Comparison of ENCODE assay signal across 8 mouse cellular contexts in genomic region chr5:124530655-124531582, GRCm38 (mm10). TPM values are rescaled to one million over a fixed set of nuclear protein-coding genes. Genes with fewer than 3 reads are reported as not detected.
DNase-seq lines count a peak whose midpoint lies in the region; ATAC-seq and TF ChIP-seq lines count a peak whose summit lies in the region.

TSS of gene Rilpl1 (minus strand) at chr5:124531391.

- H3K4me1 ChIP-seq in forebrain, postnatal 0 days (ENCODE audit: insufficient read depth): peaks cover 11% of the 10 kb centered on the region
- peaks cover 42% of the 10 kb centered on the region for H3K4me1 ChIP-seq in lung, embryonic 15.5 days

- intact Hi-C loops in heart, postnatal 36 days (cut with DNase I): loop anchor here (2.0 kb wide), 2 partner anchors 32 to 48 kb away; partner anchors contain the start of gene Snrnp35

- H3K36me3 ChIP-seq in forebrain, postnatal 0 days (ENCODE audit: insufficient read depth): no peaks in the 10 kb centered on the region
- H3K36me3 ChIP-seq in lung, embryonic 15.5 days: no peaks in the 10 kb centered on the region

- H3K4me3 ChIP-seq in forebrain, postnatal 0 days (ENCODE audit: low read depth, low read length): peak within 1 kb of the TSS; percentile 69
- peak within 1 kb of the TSS; percentile 78 for H3K4me3 ChIP-seq in lung, embryonic 15.5 days

- peak within 1 kb of the TSS; percentile 62 for H3K27ac ChIP-seq in forebrain, postnatal 0 days (ENCODE audit: low read depth, low read length)
- H3K27ac ChIP-seq in lung, embryonic 15.5 days: peak within 1 kb of the TSS; percentile 75

- H3K27me3 ChIP-seq in forebrain, postnatal 0 days (ENCODE audit: insufficient read depth, low read length): no peaks in the 10 kb centered on the region
- H3K27me3 ChIP-seq in lung, embryonic 15.5 days: no peaks in the 10 kb centered on the region

- TF ChIP-seq CTCF in forebrain, postnatal 0 days (IDR thresholded peaks at IDR 0.05; ENCODE audit: low read depth): peak; percentile 11; the same call in 1 of the 2 replicates

- no peaks in the 10 kb centered on the region for H3K9me3 ChIP-seq in forebrain, postnatal 0 days (ENCODE audit: low read length)
- no peaks in the 10 kb centered on the region for H3K9me3 ChIP-seq in lung, embryonic 15.5 days

- ATAC-seq in forebrain, postnatal 0 days: peak; percentile 96
- peak; percentile 90 for ATAC-seq in lung, embryonic 15.5 days (ENCODE audit: borderline replicate concordance, extremely low read depth, low FRiP score, low TSS enrichment)

- under 1% methylated on average over 89 of the region's 96 CpGs for WGBS in forebrain, postnatal 0 days
- WGBS in lung, embryonic 15.5 days: under 1% methylated on average over 93 of the region's 96 CpGs

- peak within 1 kb of the TSS; percentile 78 for H3K4me2 ChIP-seq in forebrain, postnatal 0 days (ENCODE audit: low read depth)
- H3K4me2 ChIP-seq in lung, embryonic 15.5 days: peak within 1 kb of the TSS; percentile 88

- H3K9ac ChIP-seq in forebrain, postnatal 0 days: peak within 1 kb of the TSS; percentile 65
- H3K9ac ChIP-seq in lung, embryonic 15.5 days: peak within 1 kb of the TSS; percentile 62

- peak; percentile 71 for DNase-seq in ES-CJ7 (ENCODE audit: low read depth, low spot score)
- peak; percentile 67 for DNase-seq in cerebellum, adult 11 months
- DNase-seq in forebrain, postnatal 0 days: peak; percentile 86
- peak; percentile 86 to 90 for DNase-seq in heart, postnatal 36 days
- peak; percentile 68 to 71 for DNase-seq in layer of hippocampus, adult 8-10 months (ENCODE audit: low spot score in 2 of 2)
- DNase-seq in ovary, postnatal 14 days (ENCODE audit: low spot score): peak; percentile 68
- DNase-seq in thymus, postnatal 4 days: peak; percentile 91

RNA-seq across cellular contexts. Expression of gene Rilpl1, which starts in this region (rescaled TPM):
- total RNA-seq in forebrain, postnatal 0 days (2014; rRNA removed): 11.8 and 14.4 TPM in 2 replicates
- polyA plus RNA-seq in forebrain, postnatal 0 days (2015; fragmentation: Nextera tagmentation; extraction: Ambion mirVana): 9.0 and 10.0 TPM in 2 replicates
- 100 to 1,000 TPM; 209 to 229 TPM for total RNA-seq in heart, postnatal 36 days (2021)
- total RNA-seq in layer of hippocampus, adult 8-10 months (2022): 10 to 100 TPM; 67.1 to 69.2 (median 68.8) TPM
- polyA plus RNA-seq in lung, embryonic 15.5 days (2015; fragmentation: Nextera tagmentation; extraction: Ambion mirVana): 20.7 and 20.8 TPM in 2 replicates

Comparison
In these comparisons a context has a peak if more than half of its experiments do, and no peak if none do; other contexts are left out.
1. Peak in every context shown above with its lines: DNase-seq, ATAC-seq, H3K4me3 ChIP-seq and H3K27ac ChIP-seq.